31 mouse cellular contexts compared by ENCODE assay signal in genomic region chrX:9227105-9227504, GRCm38 (mm10). TPM values are rescaled to one million over a fixed set of nuclear protein-coding genes. Genes with fewer than 3 reads are reported as not detected.
DNase-seq lines count a peak whose midpoint lies in the region; ATAC-seq and TF ChIP-seq lines count a peak whose summit lies in the region.
"Had no signal": no experiment of that assay in that cellular context is flagged by ENCODE, and none has a peak within 500 bp of the region (broad histone marks: within the 10 kb centered on the region; RNA-seq: fewer than 3 reads in every experiment).

No protein-coding gene starts in this region.

- no peak overlapping the region for H3K4me2 ChIP-seq in heart, embryonic 12.5 days
- H3K4me2 ChIP-seq: embryonic facial prominence, embryonic 13.5 days; forebrain, embryonic 12.5 days; forebrain, embryonic 15.5 days; hindbrain, embryonic 12.5 days; hindbrain, embryonic 15.5 days had no signal

- whole genome bisulfite sequencing in lung, adult 2 months = 56% methylated on average over 2 of the region's 2 CpGs
- WGBS in heart, embryonic 12.5 days = 70% methylated on average over 2 of the region's 2 CpGs

- ATAC-seq in heart, embryonic 12.5 days (ENCODE audit: insufficient number of reproducible peaks, low FRiP score) = no peak
- ATAC-seq: forebrain, embryonic 15.5 days; intestine, postnatal 0 days; Patski had no signal

- TF ChIP-seq POLR2A in lung, adult 2 months (IDR thresholded peaks at IDR 0.05; ENCODE audit: borderline replicate concordance, extremely low read depth, low read depth, low read length) = no peak

- no peak overlapping the region for H3K9ac ChIP-seq in heart, embryonic 12.5 days
- H3K9ac ChIP-seq: embryonic facial prominence, embryonic 13.5 days; forebrain, embryonic 12.5 days; forebrain, embryonic 15.5 days; hindbrain, embryonic 12.5 days; hindbrain, embryonic 15.5 days had no signal

- TF ChIP-seq CTCF in lung, adult 2 months (IDR thresholded peaks at IDR 0.05; ENCODE audit: insufficient read depth, low read length) = no peak

- H3K4me1 ChIP-seq in lung, adult 2 months (ENCODE audit: control insufficient read depth, insufficient read depth, low read length) = no peaks in the 10 kb centered on the region
- no peaks in the 10 kb centered on the region for H3K4me1 ChIP-seq in heart, embryonic 12.5 days (replicated peaks)
- H3K4me1 ChIP-seq: embryonic facial prominence, embryonic 10.5 days; embryonic facial prominence, embryonic 13.5 days; forebrain, embryonic 12.5 days; forebrain, embryonic 15.5 days; heart, embryonic 10.5 days; hindbrain, embryonic 12.5 days; hindbrain, embryonic 15.5 days had no signal

- H3K36me3 ChIP-seq in heart, embryonic 12.5 days = no peaks in the 10 kb centered on the region
- H3K36me3 ChIP-seq: embryonic facial prominence, embryonic 10.5 days; embryonic facial prominence, embryonic 13.5 days; forebrain, embryonic 12.5 days; forebrain, embryonic 15.5 days; G1E; heart, embryonic 10.5 days; hindbrain, embryonic 12.5 days; hindbrain, embryonic 15.5 days had no signal

- H3K27ac ChIP-seq in heart, embryonic 12.5 days (ENCODE audit: poor library complexity, severe bottlenecking) = no peak overlapping the region
- H3K27ac ChIP-seq: embryonic facial prominence, embryonic 10.5 days; embryonic facial prominence, embryonic 13.5 days; forebrain, embryonic 12.5 days; forebrain, embryonic 15.5 days; heart, adult 2 months; heart, embryonic 10.5 days; hindbrain, embryonic 12.5 days; hindbrain, embryonic 15.5 days had no signal

- DNase-seq in cerebellum, adult 11-12 months = peak; percentile 67
- DNase-seq in cerebellum, postnatal 4 days (ENCODE audit: low spot score in 2 of 2) = no peak
- peak; percentile 10 for DNase-seq in lung, postnatal 10 days
- DNase-seq in lung, adult 2 months = no peak
- peak; percentile 12 to 15 for DNase-seq in cerebellum, postnatal 14 days
- DNase-seq in right cerebral cortex, postnatal 36 days (ENCODE audit: low spot score in 2 of 2) = no peak
- DNase-seq: adrenal gland, postnatal 10 days; adrenal gland, postnatal 36 days; B cell, adult 2 months; embryo, embryonic 11 days; gastrocnemius, postnatal 10 days; gastrocnemius, postnatal 36 days; heart, adult 2 months; kidney, adult 2 months had no signal

- H3K27me3 ChIP-seq in heart, embryonic 12.5 days (replicated peaks) = no peaks in the 10 kb centered on the region
- H3K27me3 ChIP-seq: CH12.LX; embryonic facial prominence, embryonic 13.5 days; forebrain, embryonic 12.5 days; forebrain, embryonic 15.5 days; hindbrain, embryonic 12.5 days; hindbrain, embryonic 15.5 days had no signal

- no peak overlapping the region for H3K4me3 ChIP-seq in lung, adult 2 months (replicated peaks; ENCODE audit: extremely low read depth, low read depth, low read length)
- no peak overlapping the region for H3K4me3 ChIP-seq in heart, embryonic 12.5 days
- H3K4me3 ChIP-seq: embryonic facial prominence, embryonic 10.5 days; embryonic facial prominence, embryonic 13.5 days; erythroblast, embryonic 14.5 days; forebrain, embryonic 12.5 days; forebrain, embryonic 15.5 days; heart, adult 2 months; heart, embryonic 10.5 days; hindbrain, embryonic 12.5 days; hindbrain, embryonic 15.5 days had no signal

- no peaks in the 10 kb centered on the region for H3K9me3 ChIP-seq in heart, embryonic 12.5 days (replicated peaks)
- H3K9me3 ChIP-seq: embryonic facial prominence, embryonic 10.5 days; embryonic facial prominence, embryonic 13.5 days; forebrain, embryonic 12.5 days; forebrain, embryonic 15.5 days; G1E; heart, embryonic 10.5 days; hindbrain, embryonic 12.5 days; hindbrain, embryonic 15.5 days had no signal

RNA-seq across cellular contexts. Expression of gene Lancl3, which starts 27.4 kb away (rescaled TPM):
- 0.27 and 0.28 TPM in 2 replicates for polyA plus RNA-seq in lung, adult 2 months (2012; rRNA removed)
- polyA plus RNA-seq in heart, embryonic 12.5 days (2016; fragmentation: Nextera tagmentation; extraction: Ambion mirVana) = 0.88 and 1.1 TPM in 2 replicates
- polyA plus RNA-seq: erythroblast, embryonic 14.5 days; G1E had no signal

RNA-seq across cellular contexts. Expression of gene Gm14862, which starts 29.6 kb away (rescaled TPM):
- not detected in 2 replicates for polyA plus RNA-seq in lung, adult 2 months (2012; rRNA removed)
- polyA plus RNA-seq in heart, embryonic 12.5 days (2016; fragmentation: Nextera tagmentation; extraction: Ambion mirVana) = 0.49 and 0.89 TPM in 2 replicates
- polyA plus RNA-seq: cortical plate, adult 2 months; embryonic facial prominence, embryonic 10.5 days; embryonic facial prominence, embryonic 13.5 days; forebrain, embryonic 15.5 days; G1E; heart, adult 2 months; heart, embryonic 10.5 days; heart, postnatal 0 days; hindbrain, embryonic 15.5 days; intestine, embryonic 14.5 days; intestine, postnatal 0 days; kidney, adult 2 months; Patski had no signal

RNA-seq across cellular contexts. Expression of gene Xk, which starts 45.5 kb away (rescaled TPM):
- polyA plus RNA-seq in lung, adult 2 months (2012; rRNA removed) = 0.67 and 0.90 TPM in 2 replicates
- 9.5 and 10.6 TPM in 2 replicates for polyA plus RNA-seq in heart, embryonic 12.5 days (2016; fragmentation: Nextera tagmentation; extraction: Ambion mirVana)

RNA-seq across cellular contexts. Expression of gene H2al1m, which starts 56.5 kb away (rescaled TPM):
- polyA plus RNA-seq in lung, adult 2 months (2012; rRNA removed) = 0.28 TPM in 1 of 2 replicates, not detected in the other
- 0.83 and 1.3 TPM in 2 replicates for polyA plus RNA-seq in heart, embryonic 12.5 days (2016; fragmentation: Nextera tagmentation; extraction: Ambion mirVana)
- polyA plus RNA-seq: embryonic facial prominence, embryonic 10.5 days; embryonic facial prominence, embryonic 13.5 days; forebrain, embryonic 12.5 days; G1E; heart, embryonic 10.5 days; heart, embryonic 14.5 days; heart, postnatal 0 days; hindbrain, embryonic 12.5 days; intestine, embryonic 14.5 days; kidney, adult 2 months; Patski had no signal

Comparison
In these comparisons a context has a peak if more than half of its experiments do, and no peak if none do; other contexts are left out.
1. DNase-seq: peak in cerebellum, adult 11-12 months (single experiment), lung, postnatal 10 days (single experiment) and cerebellum, postnatal 14 days (2 of 2); none in cerebellum, postnatal 4 days (0 of 2), lung, adult 2 months (single experiment) and right cerebral cortex, postnatal 36 days (0 of 2).